Comparison of ENCODE assay signal across 11 mouse cellular contexts in the genomic region with DNA sequence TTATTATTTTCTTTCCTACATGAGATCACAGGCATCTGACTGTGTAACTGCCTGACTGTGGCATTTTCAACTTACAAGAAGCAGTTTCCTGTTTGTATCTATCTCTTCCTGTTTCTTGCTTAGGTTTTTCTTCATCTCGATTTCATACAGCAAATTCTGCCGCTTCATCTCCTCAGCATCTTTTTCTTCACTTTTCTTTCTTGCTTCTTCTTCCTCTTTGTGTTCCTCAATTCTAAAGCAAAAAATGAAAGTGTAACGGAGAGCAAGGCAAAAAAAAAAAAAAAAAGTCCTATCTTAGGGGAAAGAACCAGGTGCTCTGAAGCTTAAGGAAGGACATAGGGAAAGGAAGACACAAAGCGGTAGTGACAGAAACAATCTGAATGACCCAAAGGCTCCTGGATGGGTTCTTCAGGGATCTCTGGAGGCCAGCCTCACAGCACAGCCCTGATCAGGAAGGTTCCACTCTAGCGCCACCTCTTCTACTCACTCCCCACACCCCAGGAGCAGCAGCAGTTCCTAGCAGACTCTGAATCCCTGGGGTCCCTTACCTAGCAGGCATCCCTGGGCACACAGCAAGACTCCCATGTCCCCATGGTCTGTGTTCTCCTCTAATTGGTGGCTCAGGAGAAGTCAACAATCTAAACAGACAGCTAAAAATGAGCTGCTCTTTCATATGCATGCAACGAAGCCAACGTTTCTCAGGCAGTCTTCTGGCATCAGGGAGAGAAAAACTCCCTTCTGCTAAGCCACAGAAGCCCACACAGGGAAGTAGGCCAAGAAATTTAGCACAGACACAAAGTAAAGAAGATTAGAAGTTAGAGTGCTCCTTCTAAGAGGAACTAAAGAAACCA. TPM values are rescaled to one million over a fixed set of nuclear protein-coding genes. Genes with fewer than 3 reads are reported as not detected.
A peak's percentile ranks its signal among the peaks of the same experiment; 100 is the strongest.
DNase-seq lines count a peak whose midpoint lies in the region; ATAC-seq and TF ChIP-seq lines count a peak whose summit lies in the region.
"Had no signal": no experiment of that assay in that cellular context is flagged by ENCODE, and none has a peak within 500 bp of the region (broad histone marks: within the 10 kb centered on the region; RNA-seq: fewer than 3 reads in every experiment).

No protein-coding gene starts in this region.

- 68% methylated on average over 7 of the region's 7 CpGs for WGBS in heart, embryonic 12.5 days

- peak overlapping the region; percentile 14; the same call in 1 of the 2 replicates for H3K27ac ChIP-seq in layer of hippocampus, adult 2 months
- H3K27ac ChIP-seq in heart, embryonic 12.5 days (ENCODE audit: poor library complexity, severe bottlenecking), result no peak overlapping the region
- H3K27ac ChIP-seq: embryonic facial prominence, embryonic 12.5 days; hindbrain, embryonic 12.5 days had no signal

- no peak overlapping the region for H3K4me3 ChIP-seq in layer of hippocampus, adult 2 months
- no peak overlapping the region for H3K4me3 ChIP-seq in heart, embryonic 12.5 days
- H3K4me3 ChIP-seq: embryonic facial prominence, embryonic 12.5 days; hindbrain, embryonic 12.5 days had no signal

- peak in 1 of 2 experiments; percentile 46 for DNase-seq in layer of hippocampus, adult 2 months (ENCODE audit: low spot score in 2 of 2)
- DNase-seq in layer of hippocampus, adult 11-12 months (ENCODE audit: low spot score), result no peak
- DNase-seq in CD4-positive, CD25-positive, alpha-beta regulatory T cell, adult 2 months (ENCODE audit: low read depth, low spot score), result peak; percentile 56
- peak; percentile 19 for DNase-seq in splenic B cell, adult 2 months (ENCODE audit: low read depth, low spot score)
- no peak for DNase-seq in cerebellum, adult 8-10 months
- no peak for DNase-seq in gastrocnemius, adult 8-10 months (ENCODE audit: low spot score in 2 of 2)
- DNase-seq: lung, adult 2 months had no signal

- H3K9me3 ChIP-seq in heart, embryonic 12.5 days (replicated peaks), result no peaks in the 10 kb centered on the region
- H3K9me3 ChIP-seq: embryonic facial prominence, embryonic 12.5 days; hindbrain, embryonic 12.5 days had no signal

- ATAC-seq in granulocyte monocyte progenitor cell, adult 5-6 weeks (replicated peaks; ENCODE audit: poor library complexity, severe bottlenecking), result peak; percentile 77
- no peak for ATAC-seq in heart, embryonic 12.5 days (ENCODE audit: insufficient number of reproducible peaks, low FRiP score)

- no peaks in the 10 kb centered on the region for H3K4me1 ChIP-seq in heart, embryonic 12.5 days (replicated peaks)
- H3K4me1 ChIP-seq: embryonic facial prominence, embryonic 12.5 days; hindbrain, embryonic 12.5 days had no signal

- H3K4me2 ChIP-seq in heart, embryonic 12.5 days, result no peak overlapping the region
- H3K4me2 ChIP-seq: embryonic facial prominence, embryonic 12.5 days; hindbrain, embryonic 12.5 days had no signal

- no peak overlapping the region for H3K9ac ChIP-seq in heart, embryonic 12.5 days
- H3K9ac ChIP-seq: embryonic facial prominence, embryonic 12.5 days; hindbrain, embryonic 12.5 days had no signal

- no peaks in the 10 kb centered on the region for H3K27me3 ChIP-seq in splenic B cell, adult 2 months (ENCODE audit: control insufficient read depth, insufficient read depth, low read length, poor library complexity, severe bottlenecking)
- H3K27me3 ChIP-seq in heart, embryonic 12.5 days (replicated peaks), result no peaks in the 10 kb centered on the region
- H3K27me3 ChIP-seq: embryonic facial prominence, embryonic 12.5 days; hindbrain, embryonic 12.5 days had no signal

- TF ChIP-seq CTCF in layer of hippocampus, adult 2 months (conservative IDR thresholded peaks at IDR 0.05), result no peak

- H3K36me3 ChIP-seq in splenic B cell, adult 2 months (ENCODE audit: control insufficient read depth, insufficient read depth, low read length, poor library complexity, severe bottlenecking), result no peaks in the 10 kb centered on the region
- peaks cover 12% of the 10 kb centered on the region; the same call in 1 of the 2 replicates for H3K36me3 ChIP-seq in heart, embryonic 12.5 days

RNA-seq across cellular contexts. Expression of gene Ccdc173, which starts 11.2 kb away (rescaled TPM):
- 1 to 10 TPM; 2.7 to 3.1 TPM for total RNA-seq in layer of hippocampus, adult 2 months (2021)
- 1.8 and 2.5 TPM in 2 replicates for total RNA-seq in granulocyte monocyte progenitor cell, adult 5-6 weeks (2014; fragmentation: Nextera tagmentation)
- total RNA-seq in granulocyte monocyte progenitor cell, adult 5-6 weeks (2017), result 2.1 and 3.0 TPM in 2 replicates
- under 1 TPM; 0.27 to 0.49 (median 0.37) TPM for total RNA-seq in gastrocnemius, adult 8-10 months (2022)
- polyA plus RNA-seq in heart, embryonic 12.5 days (2016; fragmentation: Nextera tagmentation; extraction: Ambion mirVana), result 1.3 TPM in 2 replicates

RNA-seq across cellular contexts. Expression of gene Phospho2, which starts 11.2 kb away (rescaled TPM):
- 10 to 100 TPM; 19.8 to 23.7 TPM for total RNA-seq in layer of hippocampus, adult 2 months (2021)
- 18.5 and 27.8 TPM in 2 replicates for total RNA-seq in granulocyte monocyte progenitor cell, adult 5-6 weeks (2014; fragmentation: Nextera tagmentation)
- total RNA-seq in granulocyte monocyte progenitor cell, adult 5-6 weeks (2017), result 17.8 and 24.1 TPM in 2 replicates
- 10 to 100 TPM; 17.4 to 22.6 (median 20.3) TPM for total RNA-seq in gastrocnemius, adult 8-10 months (2022)
- 17.6 and 18.3 TPM in 2 replicates for polyA plus RNA-seq in heart, embryonic 12.5 days (2016; fragmentation: Nextera tagmentation; extraction: Ambion mirVana)

RNA-seq across cellular contexts. Expression of gene Klhl23, which starts 43.5 kb away (rescaled TPM):
- 10 to 100 TPM; 43.8 to 44.3 TPM for total RNA-seq in layer of hippocampus, adult 2 months (2021)
- 10.8 and 14.6 TPM in 2 replicates for total RNA-seq in granulocyte monocyte progenitor cell, adult 5-6 weeks (2014; fragmentation: Nextera tagmentation)
- 31.5 and 33.6 TPM in 2 replicates for total RNA-seq in granulocyte monocyte progenitor cell, adult 5-6 weeks (2017)
- total RNA-seq in gastrocnemius, adult 8-10 months (2022), result 10 to 100 TPM in 2 of 4 experiments, 1 to 10 TPM in 2; 6.8 to 14.0 (median 10.0) TPM
- 58.9 and 64.1 TPM in 2 replicates for polyA plus RNA-seq in heart, embryonic 12.5 days (2016; fragmentation: Nextera tagmentation; extraction: Ambion mirVana)

RNA-seq across cellular contexts. Expression of gene Ppig, which starts 55.9 kb away (rescaled TPM):
- total RNA-seq in layer of hippocampus, adult 2 months (2021), result 10 to 100 TPM; 67.7 to 67.8 TPM
- 89.5 and 93.1 TPM in 2 replicates for total RNA-seq in granulocyte monocyte progenitor cell, adult 5-6 weeks (2014; fragmentation: Nextera tagmentation)
- total RNA-seq in granulocyte monocyte progenitor cell, adult 5-6 weeks (2017), result 97.5 and 111 TPM in 2 replicates
- total RNA-seq in gastrocnemius, adult 8-10 months (2022), result 10 to 100 TPM; 27.8 to 38.6 (median 29.7) TPM
- 115 and 120 TPM in 2 replicates for polyA plus RNA-seq in heart, embryonic 12.5 days (2016; fragmentation: Nextera tagmentation; extraction: Ambion mirVana)

Comparison
In these comparisons a context has a peak if more than half of its experiments do, and no peak if none do; other contexts are left out.
1. DNase-seq: peak in CD4-positive, CD25-positive, alpha-beta regulatory T cell, adult 2 months (single experiment) and splenic B cell, adult 2 months (single experiment); none in layer of hippocampus, adult 11-12 months (single experiment), cerebellum, adult 8-10 months (single experiment) and gastrocnemius, adult 8-10 months (0 of 2).